Mouse (Mus musculus) megakaryocyte, embryonic 14.5 days (primary cell): ENCODE measurements around the gene Rpl37.

Experiments used
- FLI1 ChIP-seq: IDR thresholded peaks from 2 replicates; pipeline ENCODE4 v1.6.1; 2012; ENCODE audit warnings: low read length, inconsistent platforms, mixed read lengths
- GATA1 ChIP-seq: IDR thresholded peaks from 3 replicates; pipeline ENCODE4 v1.6.1; 2012; ENCODE audit warnings: mixed read lengths, low read length, inconsistent platforms, borderline replicate concordance

DNA sequence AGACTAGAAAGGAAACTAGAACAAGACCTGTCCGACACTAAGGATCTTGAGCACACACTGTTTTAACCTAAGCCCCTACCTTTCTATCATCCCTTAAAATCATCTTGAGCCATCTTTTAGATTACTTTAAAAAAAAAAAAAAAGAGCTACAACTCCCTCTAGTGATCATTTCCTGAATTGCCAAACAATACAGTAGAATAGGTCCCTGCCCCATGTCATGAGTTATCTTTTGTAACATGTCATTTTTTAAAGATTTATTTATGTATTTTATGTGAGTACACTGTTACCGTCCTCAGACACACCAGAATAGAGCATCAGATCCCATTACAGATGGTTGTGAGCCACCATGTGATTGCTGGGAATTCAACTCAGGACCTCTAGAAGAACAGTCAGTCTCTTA is 10.2 kb upstream of the Rpl37 start:
- no peak for TF ChIP-seq GATA1
- no peak for TF ChIP-seq FLI1
